ENCODE assay signal across 8 mouse cellular contexts in the genomic region with DNA sequence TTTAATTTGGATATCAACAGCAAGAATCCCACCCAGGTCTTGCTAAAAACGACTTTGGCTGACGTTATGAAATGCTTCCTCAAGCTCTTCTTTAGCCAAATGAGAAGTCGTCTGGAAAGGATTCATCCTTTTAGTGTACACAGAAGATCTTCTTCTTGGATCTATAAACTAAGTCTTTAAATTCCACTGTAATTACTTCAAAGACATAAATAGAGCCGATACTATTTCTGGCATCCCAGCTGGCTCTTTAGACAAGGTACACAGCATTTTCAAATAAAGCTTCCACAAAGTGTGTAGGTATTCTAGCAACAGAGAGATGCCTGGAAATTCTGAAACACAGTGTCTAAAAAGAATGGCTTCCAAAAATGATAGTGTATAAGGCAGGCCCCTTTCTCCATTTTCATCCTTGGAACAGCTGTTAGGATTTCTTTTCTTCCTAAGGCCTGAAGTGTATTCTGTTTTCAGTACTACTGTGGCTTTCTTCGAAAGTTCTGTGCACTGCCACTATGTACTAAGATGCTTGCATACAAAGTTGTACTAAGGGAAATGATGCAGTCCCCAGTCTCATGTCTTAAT.
"Had no signal": no experiment of that assay in that cellular context is flagged by ENCODE, and none has a peak within 500 bp of the region (broad histone marks: within the 10 kb centered on the region; RNA-seq: fewer than 3 reads in every experiment).

No protein-coding gene starts in this region.

- ATAC-seq: intestine, embryonic 16.5 days; midbrain, embryonic 16.5 days had no signal

- DNase-seq: kidney, adult 2 months; kidney, postnatal 25 days; lung, adult 18-20 months; spleen, adult 18-20 months; thymus, adult 2 months; thymus, postnatal 25 days had no signal
